Mouse (Mus musculus) neural tube, embryonic 14.5 days (tissue): ENCODE results near the gene Vat1. TPM values are rescaled to one million over a fixed set of nuclear protein-coding genes. Genes with fewer than 3 reads are reported as not detected.
"Not testable (repeated sequence)": the region's sequence is repeated elsewhere in the genome, so short reads cannot be mapped to it uniquely, and the experiment has no call there.

ENCODE experiments used
- ATAC-seq: fragments of 200-750 bp; cut with Nextera tagmentation; 2 replicates; pipeline ENCODE4 v1.8.0; 2017; ENCODE audit warnings: low read depth, mild to moderate bottlenecking, moderate TSS enrichment, moderate library complexity
- H3K27ac ChIP-seq: fragments of 300-500 bp; sonication (generic); 2 replicates; pipeline ENCODE4 v1.5.1; 2014; ENCODE audit warnings: low read depth, mild to moderate bottlenecking, control low read depth, low read length, moderate library complexity, mixed read lengths
- H3K27me3 ChIP-seq: fragments of 300-500 bp; sonication (generic); 2 replicates; pipeline ENCODE4 v1.6.1; 2014; ENCODE audit warnings: low read length; ENCODE audit not compliant: control insufficient read depth, insufficient read depth
- H3K36me3 ChIP-seq: fragments of 300-500 bp; sonication (generic); 2 replicates; pipeline ENCODE4 v1.6.1; 2014; ENCODE audit warnings: low read length, mixed read lengths; ENCODE audit not compliant: control insufficient read depth, insufficient read depth
- H3K4me1 ChIP-seq: fragments of 300-500 bp; sonication (generic); 2 replicates; pipeline ENCODE4 v1.6.1; 2014; ENCODE audit warnings: low read length; ENCODE audit not compliant: control insufficient read depth, insufficient read depth
- H3K4me2 ChIP-seq: fragments of 300-500 bp; sonication (generic); 2 replicates; pipeline ENCODE4 v1.6.1; 2014; ENCODE audit warnings: mild to moderate bottlenecking, low read depth, low read length, control low read depth
- H3K4me3 ChIP-seq: fragments of 300-500 bp; sonication (generic); 2 replicates; pipeline ENCODE4 v1.5.1; 2014; ENCODE audit warnings: low read depth, low read length, control low read depth, mixed read lengths
- H3K9ac ChIP-seq: fragments of 300-500 bp; sonication (generic); replicated peaks from 2 replicates; pipeline ENCODE4 v1.6.1; 2014; ENCODE audit warnings: low read depth, mild to moderate bottlenecking, control low read depth, low read length, mixed read lengths
- H3K9me3 ChIP-seq: fragments of 300-500 bp; sonication (generic); 2 replicates; pipeline ENCODE4 v1.6.1; 2016; ENCODE audit warnings: low read length; ENCODE audit not compliant: control insufficient read depth
- WGBS: fragments of 180-500 bp; shearing (Covaris S2); extraction: QIAGEN DNeasy Blood & Tissue Kit; methylation state at CpG from one replicate; pipeline ENCODE4 v1.1.7; 2014; 5-methylcytosine and 5-hydroxymethylcytosine counted together
- polyA plus RNA-seq: library from polyadenylated mRNA; unstranded; fragments of >200 nt; fragmentation: Nextera tagmentation; extraction: Ambion mirVana; gene quantifications from 2 replicates; pipeline ENCODE4 v1.2.1, GENCODE M21; 2014

Vat1 gene
- polyA plus RNA-seq, 1 experiment from 2014 or later: 90.8 TPM

DNA sequence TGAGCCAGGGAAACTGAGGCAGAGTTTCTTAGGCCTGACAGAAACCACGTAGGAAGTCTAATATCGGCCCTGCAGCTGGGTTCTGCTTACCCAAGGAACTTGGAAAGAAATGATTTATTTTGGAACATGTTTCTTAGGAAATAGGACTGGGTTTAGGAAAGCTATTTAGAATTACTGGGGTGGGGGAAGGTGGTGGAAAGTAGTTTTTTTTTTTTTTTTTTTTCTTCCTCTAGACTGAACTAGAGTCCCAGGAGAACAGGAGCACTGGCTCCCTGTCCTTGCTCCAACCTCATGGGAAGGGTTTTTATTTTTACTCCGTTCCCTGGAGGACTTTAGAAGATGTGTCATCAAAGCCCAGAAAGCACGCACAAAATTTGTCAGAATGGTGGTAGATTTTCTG lies 3.1 kb upstream of the Vat1 start:
- H3K4me2 ChIP-seq: peak overlapping the region; percentile 86
- 61% methylated on average over 4 of the region's 4 CpGs for WGBS
- H3K36me3 ChIP-seq: no peaks in the 10 kb centered on the region
- H3K9me3 ChIP-seq: no peaks in the 10 kb centered on the region
- peak overlapping the region; percentile 68 for H3K4me3 ChIP-seq
- peaks cover 17% of the 10 kb centered on the region for H3K4me1 ChIP-seq
- H3K9ac ChIP-seq: peak overlapping the region; percentile 81; the same call in 1 of the 2 replicates
- H3K27me3 ChIP-seq: no peaks in the 10 kb centered on the region
- no peak for ATAC-seq
- H3K27ac ChIP-seq: no peak overlapping the region

GRCm38 (mm10) chr11:101468731-101469130 lies 2.7 kb upstream of the Vat1 start:
- H3K4me1 ChIP-seq: peaks cover 21% of the 10 kb centered on the region
- peak overlapping the region; percentile 68 for H3K4me3 ChIP-seq
- peak overlapping the region; percentile 81 for H3K9ac ChIP-seq
- no peaks in the 10 kb centered on the region for H3K36me3 ChIP-seq
- no peaks in the 10 kb centered on the region for H3K9me3 ChIP-seq
- ATAC-seq: no peak
- H3K27ac ChIP-seq: peak overlapping the region; percentile 81; the same call in 1 of the 2 replicates
- H3K4me2 ChIP-seq: peak overlapping the region; percentile 86
- whole genome bisulfite sequencing: 2% methylated on average over 13 of the region's 13 CpGs
- no peaks in the 10 kb centered on the region for H3K27me3 ChIP-seq

DNA sequence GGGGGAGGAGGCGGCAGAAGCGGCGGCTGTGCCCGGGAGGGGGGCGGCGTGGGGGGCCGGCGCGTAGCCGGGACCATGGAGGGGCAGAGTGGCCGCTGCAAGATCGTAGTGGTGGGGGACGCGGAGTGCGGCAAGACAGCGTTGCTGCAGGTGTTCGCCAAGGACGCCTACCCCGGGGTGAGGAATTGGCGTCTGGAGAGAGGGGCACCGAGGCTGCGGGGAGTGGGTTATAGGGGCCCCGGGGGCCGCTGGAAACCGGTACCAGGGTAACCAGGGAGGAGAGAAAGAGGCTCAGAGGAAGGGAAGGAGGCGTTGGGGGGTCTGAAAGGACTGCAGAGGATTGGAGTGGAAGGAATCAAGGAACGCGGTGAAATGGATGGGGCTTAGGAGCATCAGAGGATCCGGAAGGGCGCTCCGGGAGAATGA lies 2.2 kb upstream of the Vat1 start:
- Histone ChIP-seq H3K9me3 (no peaks in the 10 kb centered on the region), H3K4me1 (peaks cover 26% of the 10 kb centered on the region)
- 0% methylated on average over 29 of the region's 31 CpGs for WGBS

DNA sequence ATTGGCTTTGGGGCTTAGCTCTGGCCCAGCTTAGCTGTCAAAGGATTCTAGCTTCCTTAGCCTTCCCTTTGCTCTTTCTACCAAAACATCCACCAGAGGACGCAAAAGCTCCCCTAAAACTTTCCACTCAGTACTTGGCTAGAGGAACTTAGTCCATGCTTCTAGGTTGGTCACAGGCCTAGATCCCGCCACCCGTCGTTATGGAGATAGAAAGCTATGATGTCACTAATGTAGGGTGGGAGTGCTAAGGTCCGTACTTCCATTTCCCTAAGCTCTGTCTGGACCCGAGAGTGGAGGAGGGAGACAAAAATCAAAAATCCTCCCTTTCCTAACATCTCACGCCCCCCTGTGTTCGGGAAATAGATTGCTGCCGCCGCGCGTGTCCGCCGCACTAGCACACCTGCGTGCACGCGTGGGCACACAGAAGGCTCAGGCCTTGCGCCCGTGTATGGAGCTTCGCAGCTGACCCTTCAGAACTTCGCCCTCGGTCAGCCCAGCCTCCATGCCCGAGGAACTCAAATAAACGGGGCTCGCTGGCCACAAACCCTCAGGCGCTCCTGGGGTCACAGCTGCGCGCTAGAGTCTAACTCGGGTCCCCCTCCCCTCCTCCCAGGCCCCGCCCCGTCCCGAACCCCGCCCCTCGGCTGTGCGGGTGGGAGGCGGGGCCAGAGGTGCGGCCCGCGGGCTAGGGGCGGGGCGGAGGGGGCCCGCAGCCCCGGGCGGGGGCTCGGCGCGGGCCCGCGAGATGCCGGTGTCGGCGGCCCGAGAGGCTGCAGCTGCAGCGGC lies 1.6 kb upstream of the Vat1 start:
- H3K4me1 ChIP-seq: peaks cover 32% of the 10 kb centered on the region
- peaks cover under 1% of the 10 kb centered on the region; the same call in 1 of the 2 replicates for H3K36me3 ChIP-seq
- no peaks in the 10 kb centered on the region for H3K27me3 ChIP-seq
- peak overlapping the region; percentile 86 for H3K4me2 ChIP-seq
- ATAC-seq: peak; percentile 65
- WGBS: under 1% methylated on average over 44 of the region's 54 CpGs
- no peaks in the 10 kb centered on the region for H3K9me3 ChIP-seq
- peak overlapping the region; percentile 81 for H3K27ac ChIP-seq
- H3K9ac ChIP-seq: peak overlapping the region; percentile 81
- H3K4me3 ChIP-seq: peak overlapping the region; percentile 68

More for the DNA sequence above, 2.2 kb upstream of the Vat1 start:
- H3K4me2 ChIP-seq: peak overlapping the region; percentile 86
- peak overlapping the region; percentile 81 for H3K27ac ChIP-seq
- peak; percentile 26; the same call in 1 of the 2 replicates for ATAC-seq
- no peaks in the 10 kb centered on the region for H3K27me3 ChIP-seq
- peak overlapping the region; percentile 68 for H3K4me3 ChIP-seq
- no peaks in the 10 kb centered on the region for H3K36me3 ChIP-seq
- peak overlapping the region; percentile 81 for H3K9ac ChIP-seq

DNA sequence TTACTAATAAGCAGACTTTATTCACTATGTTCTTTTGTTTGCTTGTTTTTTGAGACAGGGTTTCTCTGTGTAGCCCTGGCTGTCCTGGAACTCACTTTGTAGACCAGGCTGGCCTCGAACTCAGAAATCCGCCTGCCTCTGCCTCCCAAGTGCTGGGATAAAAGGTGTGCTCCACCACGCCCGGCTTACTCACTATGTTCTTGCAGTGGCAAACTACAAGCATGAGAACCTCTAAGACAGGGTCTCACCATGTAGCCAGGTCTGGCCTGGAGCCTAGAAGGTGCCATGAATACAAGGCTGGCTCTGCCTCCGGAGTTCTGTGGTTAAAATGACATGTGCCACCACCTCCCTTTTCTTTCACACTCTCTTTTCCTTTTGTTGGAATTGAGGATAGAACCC lies 521 bp upstream of the Vat1 start:
- not testable (repeated sequence) for ATAC-seq, H3K9ac ChIP-seq, H3K27me3 ChIP-seq, H3K9me3 ChIP-seq, H3K27ac ChIP-seq
- peak overlapping the region; percentile 62; the same call in 1 of the 2 replicates for H3K4me2 ChIP-seq
- 69% methylated on average over 5 of the region's 5 CpGs for WGBS
- H3K4me3 ChIP-seq: peak overlapping the region; percentile 79
- H3K36me3 ChIP-seq: peaks cover 12% of the 10 kb centered on the region
- H3K4me1 ChIP-seq: peaks cover 37% of the 10 kb centered on the region

- Histone ChIP-seq H3K4me2 (peak overlapping the region; percentile 62), H3K27me3 (no peaks in the 10 kb centered on the region), H3K4me3 (peak overlapping the region; percentile 79), H3K9me3 (no peaks in the 10 kb centered on the region), H3K27ac (peak overlapping the region; percentile 89), H3K4me1 (peaks cover 37% of the 10 kb centered on the region), H3K9ac (peak overlapping the region; percentile 72), H3K36me3 (peaks cover 17% of the 10 kb centered on the region)
- peak; percentile 44 for ATAC-seq
- WGBS: under 1% methylated on average over 49 of the region's 51 CpGs
Measured at GRCm38 (mm10) chr11:101465101-101465868, 745 bp downstream of the Vat1 start.

GRCm38 (mm10) chr11:101464211-101465100 lies 1.6 kb downstream of the Vat1 start, which contains the start of gene Rnd2:
Gene Rnd2, plus strand, starts transcription at chr11:101464999.
- no peak for ATAC-seq
- Histone ChIP-seq H3K4me3 (peak within 1 kb of the TSS; percentile 79), H3K36me3 (peaks cover 25% of the 10 kb centered on the region), H3K9me3 (no peaks in the 10 kb centered on the region), H3K4me2 (peak within 1 kb of the TSS; percentile 62), H3K27ac (peak within 1 kb of the TSS; percentile 89), H3K4me1 (peaks cover 37% of the 10 kb centered on the region), H3K9ac (peak within 1 kb of the TSS; percentile 72), H3K27me3 (no peaks in the 10 kb centered on the region)
- WGBS: 12% methylated on average over 12 of the region's 12 CpGs

DNA sequence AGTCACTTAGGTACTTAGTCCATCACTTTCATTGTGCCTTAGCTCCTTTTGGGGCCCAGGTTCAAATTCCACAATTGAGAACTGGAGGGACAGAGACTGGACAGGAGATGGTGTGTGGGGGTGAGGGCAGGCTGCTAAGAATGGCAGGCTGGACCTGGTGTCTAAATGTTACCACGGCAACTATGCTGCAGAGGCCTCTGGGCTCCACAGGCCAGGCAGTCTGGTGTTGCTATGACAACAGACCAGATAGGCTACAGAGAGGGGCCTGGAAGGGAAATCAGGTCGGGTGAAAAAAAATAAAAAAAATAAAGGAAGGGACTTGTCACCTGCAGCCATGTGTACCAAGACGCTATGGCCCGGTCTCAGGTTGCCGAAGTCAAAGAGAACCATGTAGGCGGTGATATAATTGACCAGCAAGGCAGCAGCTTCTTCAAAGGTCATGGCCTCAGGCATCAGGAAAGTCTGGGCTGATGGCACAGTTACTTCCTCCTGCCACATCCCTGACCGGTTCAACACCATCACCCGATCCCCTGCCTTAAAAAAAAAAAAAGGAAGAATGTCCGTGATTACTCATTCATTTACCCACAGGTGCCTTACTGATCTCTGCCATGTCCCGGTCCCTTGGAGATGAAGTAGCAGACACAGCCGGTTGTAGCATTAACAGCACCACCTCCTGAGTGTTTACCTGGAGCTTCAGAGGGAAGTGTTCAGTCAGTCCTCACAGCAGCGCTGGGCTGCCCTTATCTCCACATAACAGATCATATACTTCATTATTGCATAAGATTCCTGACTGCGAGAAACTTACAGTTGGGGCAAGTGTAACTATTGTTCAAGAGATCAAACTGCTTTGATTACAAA lies 3.2 kb downstream of the Vat1 start:
- 30% methylated on average over 13 of the region's 13 CpGs for WGBS
- Histone ChIP-seq H3K36me3 (peaks cover 40% of the 10 kb centered on the region), H3K27me3 (no peaks in the 10 kb centered on the region), H3K4me1 (peaks cover 33% of the 10 kb centered on the region), H3K4me2 (peak overlapping the region; percentile 62; the same call in 1 of the 2 replicates), H3K9ac (no peak overlapping the region; the same call in 1 of the 2 replicates), H3K27ac (no peak overlapping the region), H3K9me3 (no peaks in the 10 kb centered on the region), H3K4me3 (no peak overlapping the region)
- no peak for ATAC-seq
